Comparison of ENCODE assay signal across 18 mouse cellular contexts in the genomic region with DNA sequence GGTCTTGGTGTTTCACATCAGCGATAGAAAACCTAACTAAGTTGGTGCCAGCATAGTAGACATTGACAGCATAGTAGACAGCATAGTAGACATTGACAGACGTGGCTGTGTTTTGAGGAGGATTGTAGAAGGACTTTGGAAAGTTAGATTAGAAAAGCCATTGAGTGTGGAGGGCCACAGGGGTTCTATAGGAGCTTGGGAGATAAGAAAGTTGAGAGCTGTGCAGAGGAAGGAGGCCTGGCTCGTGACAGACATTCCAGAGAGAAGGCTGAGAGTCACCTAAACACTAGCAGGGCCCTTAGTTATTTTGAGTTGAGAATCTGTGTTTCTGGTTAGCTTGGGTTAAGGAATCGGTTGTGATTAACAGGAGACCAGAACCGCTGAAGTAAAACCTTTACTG.
"Had no signal": no experiment of that assay in that cellular context is flagged by ENCODE, and none has a peak within 500 bp of the region (broad histone marks: within the 10 kb centered on the region; RNA-seq: fewer than 3 reads in every experiment).

No protein-coding gene starts in this region.

- H3K36me3 ChIP-seq: liver, embryonic 15.5 days; lung, embryonic 15.5 days; midbrain, embryonic 12.5 days; neural tube, embryonic 12.5 days; stomach, embryonic 15.5 days had no signal

- H3K27me3 ChIP-seq: liver, embryonic 15.5 days; lung, embryonic 15.5 days; midbrain, embryonic 12.5 days; neural tube, embryonic 12.5 days; stomach, embryonic 15.5 days had no signal

- H3K4me2 ChIP-seq: liver, embryonic 15.5 days; lung, embryonic 15.5 days; midbrain, embryonic 12.5 days; neural tube, embryonic 12.5 days; stomach, embryonic 15.5 days had no signal

- H3K27ac ChIP-seq: liver, embryonic 15.5 days; lung, embryonic 15.5 days; macrophage; midbrain, embryonic 12.5 days; neural tube, embryonic 12.5 days; stomach, embryonic 15.5 days; stomach, postnatal 0 days had no signal

- ATAC-seq: liver, postnatal 0 days; lung, postnatal 0 days had no signal

- H3K9me3 ChIP-seq: liver, embryonic 15.5 days; lung, embryonic 15.5 days; stomach, embryonic 15.5 days had no signal

- H3K9ac ChIP-seq: liver, embryonic 15.5 days; liver, postnatal 0 days; lung, embryonic 15.5 days; midbrain, embryonic 12.5 days; neural tube, embryonic 12.5 days; stomach, embryonic 15.5 days had no signal

- H3K4me1 ChIP-seq: liver, embryonic 15.5 days; lung, embryonic 15.5 days; megakaryocyte, embryonic 14.5 days; midbrain, embryonic 12.5 days; neural tube, embryonic 12.5 days; stomach, embryonic 15.5 days had no signal

- H3K4me3 ChIP-seq: liver, embryonic 15.5 days; lung, embryonic 15.5 days; megakaryocyte, embryonic 14.5 days; midbrain, embryonic 12.5 days; neural tube, embryonic 12.5 days; stomach, embryonic 15.5 days had no signal

- DNase-seq: liver, postnatal 0 days; lung, adult 2 months; lung, postnatal 14 days; lung, postnatal 36 days; midbrain, embryonic 14.5 days; right cerebral cortex, postnatal 14 days; thymus, adult 2 months; thymus, postnatal 25 days; thymus, postnatal 4 days had no signal
